Mouse (Mus musculus) heart, embryonic 14.5 days (tissue): ENCODE data around the gene Fam120b. TPM values are rescaled to one million over a fixed set of nuclear protein-coding genes. Genes with fewer than 3 reads are reported as not detected.

Experiments
- ATAC-seq: fragments of 200-750 bp; cut with Nextera tagmentation; 2 replicates; pipeline ENCODE4 v1.8.0; 2017; ENCODE audit warnings: low read depth, moderate TSS enrichment; ENCODE audit not compliant: insufficient number of reproducible peaks, insufficient read depth, low FRiP score
- H3K27ac ChIP-seq, 2 experiments: fragments of 200-500 bp in 1 of 2; fragments of 300-500 bp in 1 of 2; sonication (generic) in 1 of 2; replicated peaks in 1 of 2; 2 replicates each; pipeline ENCODE4 v1.5.1; 2012 to 2014; ENCODE audit warnings: low read depth in 2 of 2, low read length in 2 of 2, control low read depth in 1 of 2, mild to moderate bottlenecking in 1 of 2, mixed read lengths in 1 of 2; ENCODE audit not compliant: control insufficient read depth in 1 of 2, insufficient read depth in 1 of 2
- H3K27me3 ChIP-seq: fragments of 300-500 bp; sonication (generic); 2 replicates; pipeline ENCODE4 v1.6.1; 2014; ENCODE audit warnings: mild to moderate bottlenecking, low read length, control low read depth; ENCODE audit not compliant: control insufficient read depth, insufficient read depth
- H3K36me3 ChIP-seq: fragments of 300-500 bp; sonication (generic); 2 replicates; pipeline ENCODE4 v1.6.1; 2014; ENCODE audit warnings: mild to moderate bottlenecking, control low read depth, low read length, mixed read lengths; ENCODE audit not compliant: control insufficient read depth, insufficient read depth
- H3K4me1 ChIP-seq, 2 experiments: fragments of 200-500 bp in 1 of 2; fragments of 300-500 bp in 1 of 2; sonication (generic) in 1 of 2; 2 replicates each; pipeline ENCODE4 v1.6.1; 2012 to 2014; ENCODE audit warnings: low read length in 2 of 2, control low read depth in 1 of 2, mixed read lengths in 1 of 2; ENCODE audit not compliant: control insufficient read depth in 2 of 2, insufficient read depth in 2 of 2
- H3K4me2 ChIP-seq: fragments of 300-500 bp; sonication (generic); 2 replicates; pipeline ENCODE4 v1.6.1; 2014; ENCODE audit warnings: mild to moderate bottlenecking, low read length
- H3K4me3 ChIP-seq, 2 experiments: fragments of 200-500 bp in 1 of 2; fragments of 300-500 bp in 1 of 2; sonication (generic) in 1 of 2; 2 replicates each; pipeline ENCODE4 v1.5.1; 2012 to 2014; ENCODE audit warnings: low read length in 2 of 2, mild to moderate bottlenecking in 2 of 2, control low read depth in 1 of 2, low read depth in 1 of 2, moderate library complexity in 1 of 2; ENCODE audit not compliant: control insufficient read depth in 1 of 2, insufficient read depth in 1 of 2
- H3K9ac ChIP-seq: fragments of 300-500 bp; sonication (generic); 2 replicates; pipeline ENCODE4 v1.6.1; 2014; ENCODE audit warnings: mild to moderate bottlenecking, low read length
- H3K9me3 ChIP-seq: fragments of 300-500 bp; sonication (generic); 2 replicates; pipeline ENCODE4 v1.6.1; 2016; ENCODE audit warnings: low read length, control low read depth; ENCODE audit not compliant: control insufficient read depth
- WGBS: fragments of 180-500 bp; shearing (Covaris S2); extraction: QIAGEN DNeasy Blood & Tissue Kit; methylation state at CpG from one replicate; pipeline ENCODE4 v1.1.7; 2014; 5-methylcytosine and 5-hydroxymethylcytosine counted together
- polyA plus RNA-seq: library from polyadenylated mRNA; unstranded; fragments of >200 nt; fragmentation: Nextera tagmentation; extraction: Ambion mirVana; gene quantifications from 2 replicates; pipeline ENCODE4 v1.2.1, GENCODE M21; 2014

Gene Fam120b
- polyA plus RNA-seq, result 16.5 and 17.5 TPM in 2 replicates

- peak within 1 kb of the TSS; percentile 75 for H3K4me2 ChIP-seq
- peak within 1 kb of the TSS; percentile 62 to 78 for H3K4me3 ChIP-seq
- H3K27me3 ChIP-seq, result peaks cover 3% of the 10 kb centered on the region; the same call in 1 of the 2 replicates
- under 1% methylated on average over 31 of the region's 31 CpGs for WGBS
- H3K4me1 ChIP-seq, result peaks cover 3 to 12% of the 10 kb centered on the region in 2 experiments
- H3K9ac ChIP-seq, result peak within 1 kb of the TSS; percentile 89
- ATAC-seq, result peak; percentile 96
- H3K36me3 ChIP-seq, result no peaks in the 10 kb centered on the region
- H3K27ac ChIP-seq, result peak within 1 kb of the TSS; percentile 56 to 83
- no peaks in the 10 kb centered on the region for H3K9me3 ChIP-seq
These were observed at the start of gene Fam120b for GRCm38 (mm10) chr17:15395997-15396675. Gene Fam120b, plus strand, starts transcription at chr17:15396202.

DNA sequence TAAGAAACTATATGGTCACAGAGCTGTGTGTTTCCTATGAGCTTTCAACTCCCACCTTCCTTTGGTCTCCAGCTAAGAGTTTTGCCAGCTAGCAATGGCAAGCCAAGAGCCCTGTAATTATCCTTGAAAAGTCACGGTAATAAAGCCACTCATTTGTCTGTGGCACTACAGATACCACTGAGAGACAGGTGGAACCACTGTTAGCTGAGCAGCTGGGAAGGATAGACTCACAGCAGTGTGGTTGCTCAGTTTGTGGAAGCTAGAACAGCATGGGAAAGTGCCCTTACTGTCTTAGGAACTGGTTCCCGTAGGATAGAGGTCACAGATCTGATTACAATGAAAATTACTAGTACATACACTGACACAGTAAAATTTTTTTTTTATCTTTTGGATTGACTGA is 45.9 kb upstream of the Fam120b start:
- 62% methylated on average over 2 of the region's 2 CpGs for WGBS
- H3K36me3 ChIP-seq, result no peaks in the 10 kb centered on the region
- no peak overlapping the region for H3K9ac ChIP-seq
- H3K9me3 ChIP-seq, result no peaks in the 10 kb centered on the region
- no peak overlapping the region for H3K27ac ChIP-seq
- H3K4me1 ChIP-seq, result no peaks in the 10 kb centered on the region
- no peak for ATAC-seq
- H3K27me3 ChIP-seq, result no peaks in the 10 kb centered on the region
- H3K4me3 ChIP-seq, result no peak overlapping the region
- H3K4me2 ChIP-seq, result no peak overlapping the region

DNA sequence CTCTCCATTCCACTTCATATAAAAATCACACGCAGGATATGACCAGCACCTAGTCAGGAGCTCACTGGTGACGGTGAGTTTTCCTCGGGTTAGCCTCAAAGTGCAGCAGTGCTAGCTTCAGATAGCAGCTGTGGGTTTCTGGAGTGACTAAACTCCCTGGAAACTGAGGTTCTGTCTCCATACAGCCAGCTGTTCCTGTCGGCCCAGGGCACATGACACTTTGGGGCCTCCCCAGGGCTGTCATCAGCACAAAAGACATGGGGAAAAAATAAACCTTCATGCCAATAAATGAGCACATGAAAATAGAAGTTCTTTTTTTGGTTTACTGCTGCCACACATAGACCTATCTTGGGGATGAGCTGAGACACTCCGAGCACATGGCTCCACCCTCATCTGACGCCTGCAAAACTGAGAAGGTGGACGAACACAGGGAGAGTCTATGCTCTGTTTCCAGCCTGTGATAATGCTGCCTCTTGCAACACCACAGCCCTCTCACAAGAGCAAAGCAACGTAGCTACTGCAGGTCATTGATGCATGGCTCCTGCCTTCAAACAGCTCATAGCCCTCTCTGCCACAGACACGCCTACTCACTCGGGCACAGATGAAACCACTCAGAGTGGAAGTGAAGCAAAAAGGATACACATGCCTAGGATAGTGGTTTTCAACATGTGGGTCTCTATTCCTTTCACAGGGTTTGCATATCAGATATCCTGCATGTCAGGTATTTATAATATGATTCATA is 43.0 kb upstream of the Fam120b start:
- Histone ChIP-seq H3K36me3 (no peaks in the 10 kb centered on the region), H3K4me3 (no peak overlapping the region), H3K9ac (no peak overlapping the region), H3K27ac (no peak overlapping the region), H3K27me3 (no peaks in the 10 kb centered on the region), H3K9me3 (no peaks in the 10 kb centered on the region), H3K4me2 (no peak overlapping the region), H3K4me1 (no peaks in the 10 kb centered on the region)
- no peak for ATAC-seq
- WGBS, result 51% methylated on average over 10 of the region's 10 CpGs

DNA sequence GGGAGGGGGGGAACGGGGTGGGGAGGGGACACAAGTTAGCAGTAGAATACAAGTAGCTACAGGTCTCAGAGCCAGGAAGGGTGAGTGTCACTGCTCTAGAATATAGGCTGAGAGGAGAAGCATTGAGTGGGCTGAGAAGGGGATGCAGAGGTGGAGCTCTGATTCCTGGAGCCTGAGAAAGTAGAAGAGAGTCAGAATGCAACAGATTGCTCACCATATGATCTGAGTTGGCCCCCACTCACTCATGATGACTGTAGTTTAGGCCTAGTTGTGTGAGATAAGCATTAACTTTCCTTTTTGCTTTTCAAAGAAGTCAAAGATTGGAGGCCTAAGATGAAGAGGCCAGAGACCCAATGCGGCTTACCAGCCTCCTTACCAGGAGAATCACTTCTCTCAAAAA is 42.0 kb upstream of the Fam120b start:
- Histone ChIP-seq H3K27me3 (no peaks in the 10 kb centered on the region), H3K4me1 (no peaks in the 10 kb centered on the region), H3K4me3 (no peak overlapping the region), H3K4me2 (no peak overlapping the region), H3K9ac (no peak overlapping the region), H3K36me3 (no peaks in the 10 kb centered on the region), H3K9me3 (no peaks in the 10 kb centered on the region), H3K27ac (no peak overlapping the region)
- no peak for ATAC-seq
- 69% methylated on average over 2 of the region's 2 CpGs for WGBS

DNA sequence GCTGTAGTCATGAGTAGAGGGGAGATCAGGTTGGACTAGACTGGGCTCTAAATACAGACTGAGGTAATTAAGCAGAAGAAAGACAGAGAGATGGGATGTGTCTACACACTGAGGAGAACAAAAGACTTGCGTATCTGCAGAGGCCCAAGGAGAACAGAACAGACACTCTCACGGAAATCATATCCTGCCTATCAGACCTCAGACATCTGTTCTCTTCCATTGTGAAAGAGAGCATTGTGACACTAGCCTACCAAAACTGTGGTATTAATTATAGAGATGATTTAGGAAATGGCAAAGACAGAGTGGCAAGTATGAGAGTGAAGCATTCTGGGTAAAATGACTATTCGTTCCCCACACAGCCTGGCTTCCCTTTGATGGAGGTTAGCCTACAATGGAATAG is 40.9 kb upstream of the Fam120b start:
- H3K9me3 ChIP-seq, result no peaks in the 10 kb centered on the region
- no peak for ATAC-seq
- H3K27ac ChIP-seq, result no peak overlapping the region
- no peak overlapping the region for H3K4me3 ChIP-seq
- H3K27me3 ChIP-seq, result 0 out of 2 replicates have a peak, but pooled peaks cover 5% of the 10 kb centered on the region
- H3K36me3 ChIP-seq, result no peaks in the 10 kb centered on the region
- 89% methylated on average over 3 of the region's 3 CpGs for WGBS
- no peak overlapping the region for H3K9ac ChIP-seq
- H3K4me1 ChIP-seq, result no peaks in the 10 kb centered on the region
- no peak overlapping the region for H3K4me2 ChIP-seq

DNA sequence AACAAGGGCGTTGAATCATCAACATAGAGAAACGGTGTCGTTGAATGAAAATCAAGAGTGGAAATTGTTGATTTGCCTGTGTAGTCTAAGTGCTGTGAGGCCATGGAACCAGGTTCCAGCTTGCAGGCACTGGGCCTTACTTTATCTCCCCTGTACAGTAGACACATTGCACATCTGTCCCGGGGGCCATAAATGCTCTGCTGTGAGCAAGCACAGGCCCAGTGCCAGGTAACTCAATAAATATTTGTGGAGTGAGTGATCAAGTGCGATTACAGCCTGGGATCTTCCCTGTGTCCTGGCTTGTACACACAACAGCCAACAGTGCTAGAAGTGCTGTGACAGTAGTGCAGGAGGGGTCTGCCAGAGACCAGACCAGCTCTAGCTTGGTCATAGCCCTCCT is 39.5 kb upstream of the Fam120b start:
- Histone ChIP-seq H3K4me2 (no peak overlapping the region), H3K9me3 (no peaks in the 10 kb centered on the region), H3K4me1 (no peaks in the 10 kb centered on the region), H3K4me3 (no peak overlapping the region), H3K27ac (no peak overlapping the region), H3K36me3 (no peaks in the 10 kb centered on the region), H3K9ac (no peak overlapping the region), H3K27me3 (0 out of 2 replicates have a peak, but pooled peaks cover 5% of the 10 kb centered on the region)
- no peak for ATAC-seq
- WGBS, result 76% methylated on average over 5 of the region's 5 CpGs

- no peak for ATAC-seq
- no peak overlapping the region for H3K4me3 ChIP-seq
These were observed 38.9 kb upstream of the Fam120b start for GRCm38 (mm10) chr17:15357071-15357470.

More at GRCm38 (mm10) chr17:15357071-15357470, 38.9 kb upstream of the Fam120b start:
- Histone ChIP-seq H3K27me3 (0 out of 2 replicates have a peak, but pooled peaks cover 5% of the 10 kb centered on the region), H3K9me3 (no peaks in the 10 kb centered on the region), H3K9ac (no peak overlapping the region), H3K27ac (no peak overlapping the region), H3K4me1 (no peaks in the 10 kb centered on the region), H3K4me2 (no peak overlapping the region), H3K36me3 (no peaks in the 10 kb centered on the region)
- 66% methylated on average over 3 of the region's 3 CpGs for WGBS
